Mouse (Mus musculus) brain, embryonic 14.5 days (tissue): ENCODE measurements around the gene Crlf1.

Experiments
- CTCF ChIP-seq: fragments of 200-500 bp; IDR thresholded peaks from 2 replicates; pipeline ENCODE4 v1.5.1; 2012; ENCODE audit warnings: inconsistent platforms, mild to moderate bottlenecking, moderate library complexity, borderline replicate concordance; ENCODE audit not compliant: insufficient read depth, insufficient read length; ENCODE audit errors: extremely low read depth
- POLR2A ChIP-seq: fragments of 200-500 bp; IDR thresholded peaks from 2 replicates; pipeline ENCODE4 v1.6.1; 2012; ENCODE audit warnings: mild to moderate bottlenecking, inconsistent platforms, borderline replicate concordance; ENCODE audit not compliant: poor library complexity, insufficient read depth, insufficient read length, severe bottlenecking; ENCODE audit errors: extremely low read depth

DNA sequence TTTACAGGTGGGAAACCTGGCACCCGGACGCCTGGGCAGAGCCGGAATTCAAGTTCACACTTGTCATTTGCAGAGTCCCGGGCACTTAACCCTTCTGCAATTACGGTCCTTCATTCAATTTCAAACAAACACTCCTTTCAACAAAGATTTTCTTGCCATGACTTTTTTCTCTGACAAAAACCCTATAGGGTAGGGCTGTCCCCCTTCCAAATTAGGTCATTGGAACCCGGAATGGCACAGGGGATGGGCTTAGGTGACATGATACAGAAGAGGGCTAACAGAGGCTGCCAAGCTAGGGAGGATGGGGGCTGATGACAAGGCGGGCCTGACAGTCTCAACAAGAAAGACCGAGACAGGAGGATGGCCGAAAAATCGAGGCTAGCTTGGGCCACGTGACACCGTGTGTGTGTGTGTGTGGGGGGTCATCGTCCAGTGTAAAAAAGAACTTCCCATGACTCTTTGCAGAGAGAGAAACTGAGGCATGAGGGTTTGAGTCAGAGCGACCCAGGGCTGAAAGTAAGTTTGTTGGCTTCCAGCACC, 4.0 kb upstream of the Crlf1 start:
- TF ChIP-seq CTCF, result no peak
- TF ChIP-seq POLR2A, result no peak
